Mouse (Mus musculus): ENCODE data around the gene Il4i1. TPM values are rescaled to one million over a fixed set of nuclear protein-coding genes. Genes with fewer than 3 reads are reported as not detected.

Il4i1 gene
- polyA plus RNA-seq, 1 experiment = 71.7 TPM

GRCm38 (mm10) chr7:44863982-44864494 is 47.9 kb downstream of the Il4i1 start:
- no peak for DNase-seq
- H3K27ac ChIP-seq (ENCODE audit: control insufficient read depth, insufficient read depth, low read length) = no peak overlapping the region
- 95% methylated on average over 11 of the region's 11 CpGs for WGBS
- peaks cover 27% of the 10 kb centered on the region for H3K36me3 ChIP-seq (ENCODE audit: control insufficient read depth, insufficient read depth, low read length)
- H3K27me3 ChIP-seq (ENCODE audit: control insufficient read depth, insufficient read depth, low read length) = no peaks in the 10 kb centered on the region
- H3K4me3 ChIP-seq (ENCODE audit: control insufficient read depth, insufficient read depth, low read length) = no peak overlapping the region
- peaks cover 18% of the 10 kb centered on the region for H3K4me1 ChIP-seq (replicated peaks; ENCODE audit: control insufficient read depth, insufficient read depth, low read length)
- TF ChIP-seq CTCF (IDR thresholded peaks at IDR 0.05; ENCODE audit: borderline replicate concordance, control insufficient read depth, extremely low read depth, insufficient read depth, low read length, poor library complexity) = no peak
- TF ChIP-seq POLR2A (IDR thresholded peaks at IDR 0.05; ENCODE audit: control insufficient read depth, extremely low read depth, insufficient read depth, low read length, poor library complexity) = no peak

GRCm38 (mm10) chr7:44864595-44865542 is 48.7 kb downstream of the Il4i1 start:
- H3K27me3 ChIP-seq (ENCODE audit: control insufficient read depth, insufficient read depth, low read length) = no peaks in the 10 kb centered on the region
- WGBS = 87% methylated on average over 24 of the region's 24 CpGs
- TF ChIP-seq POLR2A (IDR thresholded peaks at IDR 0.05; ENCODE audit: control insufficient read depth, extremely low read depth, insufficient read depth, low read length, poor library complexity) (no peak), CTCF (IDR thresholded peaks at IDR 0.05; ENCODE audit: borderline replicate concordance, control insufficient read depth, extremely low read depth, insufficient read depth, low read length, poor library complexity) (no peak)
- H3K36me3 ChIP-seq (ENCODE audit: control insufficient read depth, insufficient read depth, low read length) = peaks cover 27% of the 10 kb centered on the region
- peaks cover 18% of the 10 kb centered on the region for H3K4me1 ChIP-seq (replicated peaks; ENCODE audit: control insufficient read depth, insufficient read depth, low read length)
- H3K27ac ChIP-seq (ENCODE audit: control insufficient read depth, insufficient read depth, low read length) = no peak overlapping the region
- DNase-seq = no peak
- H3K4me3 ChIP-seq (ENCODE audit: control insufficient read depth, insufficient read depth, low read length) = no peak overlapping the region

GRCm38 (mm10) chr7:44866276-44867009 is 50.3 kb downstream of the Il4i1 start:
- peaks cover 18% of the 10 kb centered on the region for H3K4me1 ChIP-seq (replicated peaks; ENCODE audit: control insufficient read depth, insufficient read depth, low read length)
- WGBS = 77% methylated on average over 15 of the region's 15 CpGs
- H3K36me3 ChIP-seq (ENCODE audit: control insufficient read depth, insufficient read depth, low read length) = peaks cover 27% of the 10 kb centered on the region
- no peak overlapping the region for H3K4me3 ChIP-seq (ENCODE audit: control insufficient read depth, insufficient read depth, low read length)
- H3K27ac ChIP-seq (ENCODE audit: control insufficient read depth, insufficient read depth, low read length) = no peak overlapping the region
- TF ChIP-seq POLR2A (IDR thresholded peaks at IDR 0.05; ENCODE audit: control insufficient read depth, extremely low read depth, insufficient read depth, low read length, poor library complexity) (no peak), CTCF (IDR thresholded peaks at IDR 0.05; ENCODE audit: borderline replicate concordance, control insufficient read depth, extremely low read depth, insufficient read depth, low read length, poor library complexity) (no peak)
- no peaks in the 10 kb centered on the region for H3K27me3 ChIP-seq (ENCODE audit: control insufficient read depth, insufficient read depth, low read length)
- DNase-seq = no peak

GRCm38 (mm10) chr7:44867010-44867702 is 51.0 kb downstream of the Il4i1 start:
- no peak overlapping the region for H3K27ac ChIP-seq (ENCODE audit: control insufficient read depth, insufficient read depth, low read length)

GRCm38 (mm10) chr7:44867802-44868201 is 51.6 kb downstream of the Il4i1 start:
- H3K27me3 ChIP-seq (ENCODE audit: control insufficient read depth, insufficient read depth, low read length) = no peaks in the 10 kb centered on the region
- no peak for DNase-seq
- H3K4me1 ChIP-seq (replicated peaks; ENCODE audit: control insufficient read depth, insufficient read depth, low read length) = peaks cover 18% of the 10 kb centered on the region
- no peak overlapping the region for H3K27ac ChIP-seq (ENCODE audit: control insufficient read depth, insufficient read depth, low read length)
- WGBS = 86% methylated on average over 9 of the region's 9 CpGs
- peaks cover 20% of the 10 kb centered on the region for H3K36me3 ChIP-seq (ENCODE audit: control insufficient read depth, insufficient read depth, low read length)
- TF ChIP-seq CTCF (IDR thresholded peaks at IDR 0.05; ENCODE audit: borderline replicate concordance, control insufficient read depth, extremely low read depth, insufficient read depth, low read length, poor library complexity) (no peak), POLR2A (IDR thresholded peaks at IDR 0.05; ENCODE audit: control insufficient read depth, extremely low read depth, insufficient read depth, low read length, poor library complexity) (no peak)
- H3K4me3 ChIP-seq (ENCODE audit: control insufficient read depth, insufficient read depth, low read length) = no peak overlapping the region

More at GRCm38 (mm10) chr7:44867010-44867702, 51.0 kb downstream of the Il4i1 start:
- H3K27me3 ChIP-seq (ENCODE audit: control insufficient read depth, insufficient read depth, low read length) = no peaks in the 10 kb centered on the region
- H3K4me1 ChIP-seq (replicated peaks; ENCODE audit: control insufficient read depth, insufficient read depth, low read length) = peaks cover 18% of the 10 kb centered on the region
- 88% methylated on average over 19 of the region's 19 CpGs for WGBS
- H3K4me3 ChIP-seq (ENCODE audit: control insufficient read depth, insufficient read depth, low read length) = no peak overlapping the region
- peaks cover 26% of the 10 kb centered on the region for H3K36me3 ChIP-seq (ENCODE audit: control insufficient read depth, insufficient read depth, low read length)
- no peak for DNase-seq
- no peak for TF ChIP-seq POLR2A (IDR thresholded peaks at IDR 0.05; ENCODE audit: control insufficient read depth, extremely low read depth, insufficient read depth, low read length, poor library complexity)
- no peak for TF ChIP-seq CTCF (IDR thresholded peaks at IDR 0.05; ENCODE audit: borderline replicate concordance, control insufficient read depth, extremely low read depth, insufficient read depth, low read length, poor library complexity)

- DNase-seq = no peak
- 18% methylated on average over 16 of the region's 16 CpGs for WGBS
These were observed 52.3 kb downstream of the Il4i1 start for GRCm38 (mm10) chr7:44868465-44868864.

More at GRCm38 (mm10) chr7:44868465-44868864, 52.3 kb downstream of the Il4i1 start:
- peak overlapping the region; percentile 84 for H3K4me3 ChIP-seq (ENCODE audit: control insufficient read depth, insufficient read depth, low read length)
- H3K27me3 ChIP-seq (ENCODE audit: control insufficient read depth, insufficient read depth, low read length) = no peaks in the 10 kb centered on the region
- peaks cover 18% of the 10 kb centered on the region for H3K4me1 ChIP-seq (replicated peaks; ENCODE audit: control insufficient read depth, insufficient read depth, low read length)
- peaks cover 13% of the 10 kb centered on the region; the same call in 1 of the 2 replicates for H3K36me3 ChIP-seq (ENCODE audit: control insufficient read depth, insufficient read depth, low read length)
- TF ChIP-seq CTCF (IDR thresholded peaks at IDR 0.05; ENCODE audit: borderline replicate concordance, control insufficient read depth, extremely low read depth, insufficient read depth, low read length, poor library complexity) (no peak), POLR2A (IDR thresholded peaks at IDR 0.05; ENCODE audit: control insufficient read depth, extremely low read depth, insufficient read depth, low read length, poor library complexity) (no peak)
- H3K27ac ChIP-seq (ENCODE audit: control insufficient read depth, insufficient read depth, low read length) = no peak overlapping the region
